Mouse (Mus musculus): ENCODE data around the gene Ccnd2.

DNA sequence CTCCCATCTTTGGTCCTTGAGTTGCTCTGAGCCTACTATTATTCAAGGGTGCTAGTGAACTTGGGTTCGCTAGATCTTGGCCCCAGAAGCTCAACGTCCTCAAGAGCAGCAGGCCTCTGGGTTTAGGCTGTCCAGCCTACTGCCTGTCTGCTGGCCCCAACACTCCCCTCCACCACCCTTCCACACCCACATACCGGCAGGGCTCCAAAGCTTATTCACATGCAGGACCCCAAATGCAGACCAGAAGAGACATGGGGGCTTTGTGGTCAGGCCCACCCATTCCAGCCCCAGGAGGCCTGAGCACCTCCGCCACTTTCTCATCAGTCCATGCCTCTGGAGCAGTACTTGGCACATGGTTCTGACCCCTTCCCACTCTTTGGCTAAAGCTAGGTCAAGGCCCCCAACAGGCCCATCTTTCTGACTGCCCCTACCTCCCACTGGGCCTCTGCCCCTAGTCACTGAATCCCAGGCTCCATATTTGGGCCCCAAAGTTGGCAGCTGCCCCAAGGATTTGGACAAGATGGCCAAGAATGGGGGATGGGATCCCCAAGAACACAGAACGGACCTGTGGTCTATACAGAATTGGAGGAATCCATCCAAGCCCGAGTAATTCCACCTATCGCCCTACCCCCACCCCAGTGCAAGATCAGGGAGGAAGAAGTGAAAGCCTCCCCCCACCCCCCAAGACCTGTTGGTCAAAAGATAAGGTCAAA, 8.3 kb downstream of the Ccnd2 start:
- no peak for TF ChIP-seq EP300 (optimal IDR thresholded peaks at IDR 0.05)
- no peak for TF ChIP-seq CTCF (IDR thresholded peaks at IDR 0.05; ENCODE audit: low read depth)
